Mouse (Mus musculus): Measurements from ENCODE around the gene Fam43a.

GRCm38 (mm10) chr16:30595835-30596557 is 3.5 kb upstream of the Fam43a start:
- no peak for TF ChIP-seq CTCF (IDR thresholded peaks at IDR 0.05; ENCODE audit: extremely low read depth, insufficient read length, insufficient replicate concordance, low read depth, low read length)
- no peak for TF ChIP-seq POLR2A (IDR thresholded peaks at IDR 0.05; ENCODE audit: low read depth, low read length)

Data from small intestine, adult 2 months (tissue).